Comparison of ENCODE assay signal across 13 mouse cellular contexts in genomic region chr8:122021725-122022124, GRCm38 (mm10).
DNase-seq lines count a peak whose midpoint lies in the region; ATAC-seq and TF ChIP-seq lines count a peak whose summit lies in the region.
"Had no signal": no experiment of that assay in that cellular context is flagged by ENCODE, and none has a peak within 500 bp of the region (broad histone marks: within the 10 kb centered on the region; RNA-seq: fewer than 3 reads in every experiment).

No protein-coding gene starts in this region.

- no peaks in the 10 kb centered on the region for H3K27me3 ChIP-seq in intestine, embryonic 16.5 days (replicated peaks; ENCODE audit: control insufficient read depth, insufficient read depth, low read length)
- no peaks in the 10 kb centered on the region for H3K27me3 ChIP-seq in intestine, embryonic 15.5 days (replicated peaks)
- H3K27me3 ChIP-seq in C2C12 (ENCODE audit: control insufficient read depth, insufficient read depth, insufficient read length) = no peaks in the 10 kb centered on the region
- H3K27me3 ChIP-seq in embryonic facial prominence, embryonic 14.5 days (replicated peaks; ENCODE audit: control insufficient read depth, insufficient read depth, low read length) = no peaks in the 10 kb centered on the region
- H3K27me3 ChIP-seq in lung, postnatal 0 days (replicated peaks; ENCODE audit: insufficient read depth, low read length) = no peaks in the 10 kb centered on the region
- H3K27me3 ChIP-seq in forebrain, embryonic 10.5 days (ENCODE audit: poor library complexity, severe bottlenecking) = no peaks in the 10 kb centered on the region
- H3K27me3 ChIP-seq: forebrain, embryonic 12.5 days; limb, embryonic 12.5 days had no signal

- no peak overlapping the region for H3K27ac ChIP-seq in intestine, embryonic 16.5 days (ENCODE audit: low read length)
- no peak overlapping the region for H3K27ac ChIP-seq in intestine, embryonic 15.5 days
- no peak overlapping the region for H3K27ac ChIP-seq in embryonic facial prominence, embryonic 14.5 days (replicated peaks; ENCODE audit: low read depth, low read length)
- no peak overlapping the region for H3K27ac ChIP-seq in lung, postnatal 0 days (ENCODE audit: low read length)
- H3K27ac ChIP-seq in forebrain, embryonic 10.5 days = no peak overlapping the region
- H3K27ac ChIP-seq: forebrain, embryonic 12.5 days; limb, embryonic 12.5 days had no signal

- no peaks in the 10 kb centered on the region for H3K9me3 ChIP-seq in intestine, embryonic 16.5 days (ENCODE audit: control insufficient read depth, low read length)
- H3K9me3 ChIP-seq in intestine, embryonic 15.5 days = no peaks in the 10 kb centered on the region
- H3K9me3 ChIP-seq in embryonic facial prominence, embryonic 14.5 days (ENCODE audit: control insufficient read depth, low read length) = no peaks in the 10 kb centered on the region
- no peaks in the 10 kb centered on the region for H3K9me3 ChIP-seq in lung, postnatal 0 days (ENCODE audit: low read length)
- H3K9me3 ChIP-seq in forebrain, embryonic 10.5 days = no peaks in the 10 kb centered on the region
- H3K9me3 ChIP-seq: forebrain, embryonic 12.5 days; limb, embryonic 12.5 days had no signal

- peaks cover 3% of the 10 kb centered on the region; the same call in 1 of the 2 replicates for H3K4me1 ChIP-seq in intestine, embryonic 16.5 days (ENCODE audit: control insufficient read depth, insufficient read depth, low read length)
- H3K4me1 ChIP-seq in intestine, embryonic 15.5 days (replicated peaks) = 0 out of 2 replicates have a peak, but pooled peaks cover 3% of the 10 kb centered on the region
- H3K4me1 ChIP-seq in embryonic facial prominence, embryonic 14.5 days (ENCODE audit: control insufficient read depth, insufficient read depth, low read length) = peaks cover 17% of the 10 kb centered on the region; the same call in 1 of the 2 replicates
- peaks cover 7% of the 10 kb centered on the region; the same call in 1 of the 2 replicates for H3K4me1 ChIP-seq in lung, postnatal 0 days (ENCODE audit: insufficient read depth, low read depth, low read length)
- H3K4me1 ChIP-seq in forebrain, embryonic 10.5 days = no peaks in the 10 kb centered on the region
- H3K4me1 ChIP-seq: forebrain, embryonic 12.5 days had no signal

- no peak overlapping the region for H3ac ChIP-seq in C2C12 (ENCODE audit: control insufficient read depth, insufficient read length, low read depth)

- peaks cover 6% of the 10 kb centered on the region for H3K36me3 ChIP-seq in intestine, embryonic 16.5 days (ENCODE audit: control insufficient read depth, insufficient read depth, low read length)
- peaks cover 22% of the 10 kb centered on the region for H3K36me3 ChIP-seq in intestine, embryonic 15.5 days
- H3K36me3 ChIP-seq in C2C12 (ENCODE audit: control insufficient read depth, insufficient read depth) = peaks cover 20% of the 10 kb centered on the region
- H3K36me3 ChIP-seq in embryonic facial prominence, embryonic 14.5 days (ENCODE audit: control insufficient read depth, insufficient read depth, low read length) = peaks cover 68% of the 10 kb centered on the region
- 0 out of 2 replicates have a peak, but pooled peaks cover 13% of the 10 kb centered on the region for H3K36me3 ChIP-seq in lung, postnatal 0 days (ENCODE audit: insufficient read depth, low read length)
- peaks cover 94% of the 10 kb centered on the region for H3K36me3 ChIP-seq in forebrain, embryonic 10.5 days (replicated peaks)

- H3K4me2 ChIP-seq in intestine, embryonic 16.5 days (ENCODE audit: low read depth, low read length) = no peak overlapping the region
- no peak overlapping the region for H3K4me2 ChIP-seq in intestine, embryonic 15.5 days (replicated peaks)
- H3K4me2 ChIP-seq in embryonic facial prominence, embryonic 14.5 days (ENCODE audit: low read depth, low read length) = no peak overlapping the region
- H3K4me2 ChIP-seq in lung, postnatal 0 days (replicated peaks; ENCODE audit: low read depth, low read length) = no peak overlapping the region
- H3K4me2 ChIP-seq: forebrain, embryonic 12.5 days; limb, embryonic 12.5 days had no signal

- 60% methylated on average over 2 of the region's 2 CpGs for WGBS in intestine, embryonic 16.5 days
- WGBS in intestine, embryonic 15.5 days = 64% methylated on average over 2 of the region's 2 CpGs
- WGBS in embryonic facial prominence, embryonic 14.5 days = 81% methylated on average over 2 of the region's 2 CpGs
- 45% methylated on average over 2 of the region's 2 CpGs for WGBS in lung, postnatal 0 days
- whole genome bisulfite sequencing in forebrain, embryonic 10.5 days = 95% methylated on average over 2 of the region's 2 CpGs

- TF ChIP-seq CTCF in C2C12 (IDR thresholded peaks at IDR 0.05; ENCODE audit: control insufficient read depth, insufficient read depth, insufficient read length) = no peak
- TF ChIP-seq CTCF in lung, postnatal 0 days (IDR thresholded peaks at IDR 0.05) = no peak

- no peak overlapping the region for H3K4me3 ChIP-seq in intestine, embryonic 16.5 days (ENCODE audit: low read length)
- H3K4me3 ChIP-seq in intestine, embryonic 15.5 days (replicated peaks) = no peak overlapping the region
- no peak overlapping the region for H3K4me3 ChIP-seq in C2C12 (ENCODE audit: insufficient read depth, poor library complexity, severe bottlenecking)
- H3K4me3 ChIP-seq in embryonic facial prominence, embryonic 14.5 days (ENCODE audit: low read depth, low read length) = no peak overlapping the region
- H3K4me3 ChIP-seq in lung, postnatal 0 days (ENCODE audit: low read depth, low read length) = no peak overlapping the region
- H3K4me3 ChIP-seq in forebrain, embryonic 10.5 days = no peak overlapping the region
- H3K4me3 ChIP-seq: forebrain, embryonic 12.5 days; limb, embryonic 12.5 days had no signal

- H3K9ac ChIP-seq in intestine, embryonic 16.5 days (ENCODE audit: low read depth, low read length) = no peak overlapping the region
- H3K9ac ChIP-seq in intestine, embryonic 15.5 days = no peak overlapping the region
- H3K9ac ChIP-seq in embryonic facial prominence, embryonic 14.5 days (ENCODE audit: low read depth, low read length) = no peak overlapping the region
- no peak overlapping the region for H3K9ac ChIP-seq in lung, postnatal 0 days (replicated peaks; ENCODE audit: low read depth)
- H3K9ac ChIP-seq: forebrain, embryonic 12.5 days; limb, embryonic 12.5 days had no signal

- no peaks in the 10 kb centered on the region for H3K79me2 ChIP-seq in C2C12 (ENCODE audit: control insufficient read depth, insufficient read depth)

- TF ChIP-seq EP300 in lung, postnatal 0 days (IDR thresholded peaks at IDR 0.05) = no peak

- DNase-seq in embryonic facial prominence, embryonic 14.5 days (ENCODE audit: low spot score) = peak; percentile 78
- DNase-seq in lung, postnatal 0 days (ENCODE audit: low spot score) = peak; percentile 84
- no peak for DNase-seq in forebrain, embryonic 10.5 days (ENCODE audit: extremely low spot score, low spot score)
- no peak for DNase-seq in urinary bladder, adult 18-20 months (ENCODE audit: low spot score in 2 of 2)
- DNase-seq in cerebellum, postnatal 25 days = no peak
- DNase-seq: cerebellum, postnatal 10 days; thymus, adult 18-20 months had no signal

- peak; percentile 76; the same call in 1 of the 2 replicates for ATAC-seq in intestine, embryonic 16.5 days
- ATAC-seq in intestine, embryonic 15.5 days = no peak
- peak; percentile 66; the same call in 1 of the 2 replicates for ATAC-seq in embryonic facial prominence, embryonic 14.5 days (ENCODE audit: low read depth)
- ATAC-seq in lung, postnatal 0 days = peak; percentile 77
- ATAC-seq: activated CD4-positive, CD25-positive, alpha-beta regulatory T cell, adult 4 months had no signal

- H3K79me3 ChIP-seq in C2C12 (ENCODE audit: low read depth) = no peaks in the 10 kb centered on the region

TF ChIP-seq in C2C12, 6 proteins besides CTCF, POLR2A, EP300 and RAD21:
- TF ChIP-seq CEBPB (IDR thresholded peaks at IDR 0.05; ENCODE audit: low read depth) (peak; percentile 28), MYOD1 (IDR thresholded peaks at IDR 0.05; ENCODE audit: control insufficient read depth, insufficient read length, low read depth) (peak; percentile 73), FOSL1 (IDR thresholded peaks at IDR 0.05; ENCODE audit: insufficient read depth, low read length, poor library complexity, severe bottlenecking) (no peak), MAX (IDR thresholded peaks at IDR 0.05) (no peak), MYOG (IDR thresholded peaks at IDR 0.05; ENCODE audit: control insufficient read depth, extremely low read depth, insufficient read length) (no peak)

Comparison
In these comparisons a context has a peak if more than half of its experiments do, and no peak if none do; other contexts are left out.
1. DNase-seq: peak in embryonic facial prominence, embryonic 14.5 days (single experiment) and lung, postnatal 0 days (single experiment); none in forebrain, embryonic 10.5 days (single experiment), urinary bladder, adult 18-20 months (0 of 2) and cerebellum, postnatal 25 days (0 of 2).